Mouse (Mus musculus) spleen, adult 2 months (tissue): Measurements from ENCODE around the gene Fam198a. TPM values are rescaled to one million over a fixed set of nuclear protein-coding genes. Genes with fewer than 3 reads are reported as not detected.
A peak's percentile ranks its signal among the peaks of the same experiment; 100 is the strongest.

ENCODE experiments used
- DNase-seq, 2 experiments: peaks; one replicate each; pipeline versions ENCODE4 v3.0.0 to v3.0.0-alpha.2; 2012 to 2021; ENCODE audit warnings: low spot score in 2 of 2, low read depth in 1 of 2
- H3K27ac ChIP-seq: fragments of 200-500 bp; 2 replicates; pipeline ENCODE4 v1.5.1; 2012; ENCODE audit warnings: low read length, inconsistent platforms; ENCODE audit not compliant: insufficient read depth
- H3K27me3 ChIP-seq: fragments of 200-500 bp; 2 replicates; pipeline ENCODE4 v1.6.1; 2012; ENCODE audit warnings: mild to moderate bottlenecking, moderate library complexity, low read length, inconsistent platforms; ENCODE audit not compliant: control insufficient read depth, insufficient read depth
- H3K36me3 ChIP-seq: fragments of 200-500 bp; 2 replicates; pipeline ENCODE4 v1.6.1; 2012; ENCODE audit warnings: mild to moderate bottlenecking, low read length, inconsistent platforms; ENCODE audit not compliant: control insufficient read depth, insufficient read depth
- H3K4me1 ChIP-seq: fragments of 200-500 bp; 2 replicates; pipeline ENCODE4 v1.6.1; 2011; ENCODE audit warnings: inconsistent platforms; ENCODE audit not compliant: control insufficient read depth, insufficient read depth, insufficient read length
- H3K4me3 ChIP-seq: fragments of 200-500 bp; 2 replicates; pipeline ENCODE4 v1.5.1; 2011; ENCODE audit warnings: mild to moderate bottlenecking, inconsistent platforms; ENCODE audit not compliant: insufficient read depth, insufficient read length; ENCODE audit errors: extremely low read depth
- CTCF ChIP-seq: fragments of 200-500 bp; IDR thresholded peaks from 2 replicates; pipeline ENCODE4 v1.5.1; 2011; ENCODE audit warnings: mild to moderate bottlenecking, inconsistent platforms; ENCODE audit not compliant: insufficient read depth, insufficient read length, insufficient replicate concordance; ENCODE audit errors: extremely low read depth
- POLR2A ChIP-seq: fragments of 200-500 bp; IDR thresholded peaks from 2 replicates; pipeline ENCODE4 v1.6.1; 2011; ENCODE audit warnings: low read depth, low read length, inconsistent platforms
- WGBS: fragments of 180-500 bp; shearing (Covaris S2); methylation state at CpG from one replicate; pipeline ENCODE4 v1.1.7; 2018; 5-methylcytosine and 5-hydroxymethylcytosine counted together
- polyA plus RNA-seq: library from polyadenylated mRNA; depleted of rRNA; stranded (reverse); fragments of >200 nt; gene quantifications from 2 replicates; pipeline ENCODE4 v1.2.3, GENCODE M21; 2012; rRNA removed

Fam198a gene
- 0.28 and 0.31 TPM in 2 replicates for polyA plus RNA-seq

DNA sequence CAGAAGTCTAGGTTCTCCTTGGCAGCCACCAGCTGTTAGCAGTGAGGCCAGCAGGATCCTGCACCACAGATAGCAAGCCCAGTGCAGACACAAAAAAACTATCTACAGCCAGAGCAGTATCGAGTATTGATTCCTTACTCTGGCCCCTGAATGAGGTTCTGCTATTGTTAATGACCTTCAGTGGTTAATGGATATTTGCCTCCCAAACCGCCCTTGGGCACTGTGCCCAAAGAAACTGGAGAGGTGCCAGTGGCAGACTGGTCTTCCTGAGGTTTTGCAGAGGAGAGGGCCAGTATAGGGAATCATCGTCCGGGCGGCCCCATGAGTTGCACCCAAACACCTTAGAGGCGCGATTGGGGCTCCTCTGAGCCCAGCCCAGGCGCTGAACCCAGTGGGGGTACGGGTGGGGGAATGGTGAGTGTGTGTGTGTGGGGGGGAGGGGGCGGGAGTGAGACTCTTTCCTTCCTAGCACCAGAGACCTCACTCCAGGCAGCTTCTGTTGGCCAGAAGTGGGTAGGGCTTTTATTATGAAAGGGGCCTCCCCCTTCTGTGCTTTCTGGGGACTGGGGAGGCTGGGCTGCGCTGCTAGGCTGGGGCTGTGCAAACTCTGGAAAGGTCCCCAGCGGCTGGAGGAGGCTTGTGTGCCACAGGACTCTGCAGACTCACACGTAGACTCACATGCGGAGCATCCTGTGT, at the start of gene Fam198a:
Gene Fam198a, plus strand, starts transcription at position 571 of the 696 bp plus-strand sequence.
- Histone ChIP-seq H3K36me3 (no peaks in the 10 kb centered on the region), H3K4me3 (no peak within 1 kb of the TSS), H3K4me1 (no peaks in the 10 kb centered on the region; the same call in 1 of the 2 replicates), H3K27ac (no peak within 1 kb of the TSS), H3K27me3 (no peaks in the 10 kb centered on the region)
- WGBS, result 21% methylated on average over 14 of the region's 14 CpGs
- TF ChIP-seq CTCF (no peak), POLR2A (no peak)
- DNase-seq, result no peak

DNA sequence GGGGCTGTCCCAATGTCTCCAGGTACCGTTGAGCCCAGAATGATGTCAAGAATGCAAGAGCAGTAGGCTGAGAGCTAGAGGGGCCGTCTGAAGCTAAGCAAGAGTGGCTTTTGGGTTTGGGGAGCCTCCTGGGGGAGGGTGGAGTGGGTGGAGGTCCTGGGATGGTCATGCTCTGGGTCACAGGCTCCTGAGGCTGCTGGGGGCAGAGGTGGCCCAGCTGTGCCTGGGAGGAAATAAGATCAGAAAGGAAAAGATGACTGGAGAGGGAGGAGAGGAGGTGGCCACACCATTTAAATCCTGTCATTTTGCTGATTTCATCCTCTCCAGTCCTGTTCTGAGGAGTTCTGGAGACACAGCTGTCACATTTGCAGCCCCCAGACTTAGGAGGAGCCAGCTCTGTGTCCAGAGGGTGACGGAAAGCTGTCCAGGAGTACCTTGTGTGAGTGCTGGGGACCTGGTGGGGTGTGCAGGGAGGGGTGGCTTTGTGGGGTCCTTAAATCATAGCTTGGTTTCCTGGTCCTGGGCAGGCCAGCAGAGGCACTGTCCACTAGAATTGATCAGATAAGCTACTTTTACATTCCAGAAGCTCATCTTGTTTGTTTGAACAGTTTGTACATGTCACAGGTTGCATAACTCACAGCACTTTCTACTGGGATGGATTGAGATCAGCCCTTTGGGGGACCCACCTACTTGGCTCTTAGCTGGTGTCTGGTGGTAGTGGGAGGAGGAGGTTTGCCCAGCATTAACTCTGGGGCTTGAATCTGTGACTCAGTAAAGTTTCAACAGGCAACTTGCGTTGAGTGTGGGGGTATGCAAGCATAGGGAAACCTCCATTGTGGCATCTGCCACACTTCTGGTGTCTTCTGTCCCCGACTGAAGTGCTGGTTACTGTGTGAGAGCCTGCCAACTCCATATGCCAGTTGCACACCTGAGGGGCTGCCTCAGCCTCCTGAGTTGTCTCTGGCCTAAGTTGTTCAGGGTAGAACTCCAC, 48.8 kb upstream of the Fam198a start:
- DNase-seq, result no peak
- H3K4me1 ChIP-seq, result peaks cover 37% of the 10 kb centered on the region; the same call in 1 of the 2 replicates
- TF ChIP-seq POLR2A, result no peak
- no peak for TF ChIP-seq CTCF
- H3K36me3 ChIP-seq, result no peaks in the 10 kb centered on the region
- no peak overlapping the region for H3K4me3 ChIP-seq
- no peaks in the 10 kb centered on the region for H3K27me3 ChIP-seq
- 67% methylated on average over 5 of the region's 5 CpGs for WGBS
- H3K27ac ChIP-seq, result no peak overlapping the region

DNA sequence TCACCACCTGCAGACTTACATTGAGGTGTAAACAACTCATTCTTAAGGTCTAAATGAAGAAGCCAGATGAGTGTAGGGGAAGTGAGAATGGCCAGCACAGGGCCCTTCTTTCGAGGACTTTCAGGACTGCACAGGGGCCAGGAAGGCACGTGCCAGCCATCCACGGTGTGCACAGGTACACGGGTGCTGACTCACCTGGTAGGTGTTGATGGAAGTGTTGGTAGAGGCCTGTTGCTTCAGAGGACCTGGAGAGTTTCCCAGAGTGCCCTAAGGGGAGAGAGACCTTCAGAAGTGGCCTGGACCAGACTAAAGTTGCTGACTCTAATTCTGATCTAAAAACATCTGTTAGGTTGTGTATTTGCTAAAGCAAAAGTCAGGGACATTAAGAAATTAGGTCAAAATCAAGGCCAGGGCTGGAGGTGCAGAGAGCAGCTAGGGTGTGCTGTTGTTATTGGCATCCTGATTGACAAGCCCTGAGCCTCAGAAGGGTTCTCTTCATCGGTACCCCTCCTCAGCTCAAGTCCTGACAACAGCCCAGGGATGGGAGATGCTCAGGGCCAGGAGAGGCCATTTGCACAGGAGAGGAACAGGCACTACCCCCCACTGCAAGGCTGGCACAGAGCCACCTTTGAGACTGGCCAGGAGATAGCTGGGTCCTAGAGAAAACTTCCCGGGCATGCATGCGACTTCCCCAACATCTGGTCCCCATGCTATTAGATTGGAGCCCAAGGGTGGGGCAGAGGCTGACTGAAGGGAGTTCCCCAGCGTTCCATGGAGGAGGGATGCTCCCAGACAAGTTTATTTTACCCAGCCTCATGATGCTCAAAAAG, 47.1 kb upstream of the Fam198a start:
- H3K27me3 ChIP-seq, result no peaks in the 10 kb centered on the region
- peak overlapping the region; percentile 10; the same call in 1 of the 2 replicates for H3K27ac ChIP-seq
- no peak overlapping the region for H3K4me3 ChIP-seq
- WGBS, result 57% methylated on average over 8 of the region's 8 CpGs
- DNase-seq, result peak in 1 of 2 experiments; percentile 18
- H3K4me1 ChIP-seq, result peaks cover 34% of the 10 kb centered on the region; the same call in 1 of the 2 replicates
- no peaks in the 10 kb centered on the region for H3K36me3 ChIP-seq
- TF ChIP-seq POLR2A (no peak), CTCF (no peak)

DNA sequence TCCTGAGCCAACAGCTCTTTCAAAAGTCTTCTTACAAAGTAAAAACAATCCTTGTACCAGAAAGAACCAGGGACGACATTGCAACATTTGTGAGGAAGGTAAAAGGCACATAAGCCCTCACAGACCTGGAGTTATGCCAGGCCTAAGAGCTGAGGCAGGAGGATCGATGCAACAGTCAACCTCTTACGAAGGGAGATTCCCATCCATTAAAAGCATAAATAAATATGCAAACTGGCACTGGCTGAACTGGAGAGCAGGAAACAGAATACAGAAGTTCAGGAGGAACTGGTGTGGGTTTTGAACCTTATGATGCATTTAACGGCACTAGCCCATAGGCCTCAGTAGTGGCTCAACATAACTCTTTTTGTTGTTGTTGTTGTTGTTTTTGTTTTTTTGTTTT, 46.5 kb upstream of the Fam198a start:
- peak in 1 of 2 experiments; percentile 4 for DNase-seq
- 34% methylated on average over 4 of the region's 4 CpGs for WGBS
- H3K36me3 ChIP-seq, result no peaks in the 10 kb centered on the region
- H3K27ac ChIP-seq, result peak overlapping the region; percentile 16
- H3K4me1 ChIP-seq, result peaks cover 40% of the 10 kb centered on the region
- H3K4me3 ChIP-seq, result no peak overlapping the region
- H3K27me3 ChIP-seq, result no peaks in the 10 kb centered on the region
- TF ChIP-seq POLR2A, result no peak

DNA sequence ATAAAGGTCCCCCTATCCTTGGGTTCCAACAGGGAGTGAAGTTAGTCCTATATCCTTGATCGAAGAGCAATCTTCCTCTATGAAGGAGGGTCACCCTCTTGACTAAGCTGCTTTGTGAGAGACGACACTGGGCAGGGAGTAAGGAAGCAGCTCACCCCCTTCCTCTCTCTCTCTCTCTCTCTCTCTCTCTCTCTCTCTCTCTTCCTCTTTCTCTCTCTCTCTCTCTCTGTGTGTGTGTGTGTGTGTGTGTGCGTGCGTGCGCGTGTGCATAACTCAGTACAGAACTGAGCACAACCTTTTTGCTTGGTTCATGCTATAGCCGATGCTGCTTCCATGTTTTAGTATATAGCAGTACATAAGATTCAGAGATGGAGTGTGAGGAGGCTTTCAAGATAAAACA, 45.8 kb upstream of the Fam198a start:
- Histone ChIP-seq H3K4me3 (no peak overlapping the region), H3K36me3 (no peaks in the 10 kb centered on the region), H3K27me3 (no peaks in the 10 kb centered on the region), H3K27ac (peak overlapping the region; percentile 16; the same call in 1 of the 2 replicates), H3K4me1 (peaks cover 45% of the 10 kb centered on the region)
- WGBS, result 49% methylated on average over 7 of the region's 7 CpGs
- no peak for DNase-seq
- TF ChIP-seq CTCF (no peak), POLR2A (no peak)

DNA sequence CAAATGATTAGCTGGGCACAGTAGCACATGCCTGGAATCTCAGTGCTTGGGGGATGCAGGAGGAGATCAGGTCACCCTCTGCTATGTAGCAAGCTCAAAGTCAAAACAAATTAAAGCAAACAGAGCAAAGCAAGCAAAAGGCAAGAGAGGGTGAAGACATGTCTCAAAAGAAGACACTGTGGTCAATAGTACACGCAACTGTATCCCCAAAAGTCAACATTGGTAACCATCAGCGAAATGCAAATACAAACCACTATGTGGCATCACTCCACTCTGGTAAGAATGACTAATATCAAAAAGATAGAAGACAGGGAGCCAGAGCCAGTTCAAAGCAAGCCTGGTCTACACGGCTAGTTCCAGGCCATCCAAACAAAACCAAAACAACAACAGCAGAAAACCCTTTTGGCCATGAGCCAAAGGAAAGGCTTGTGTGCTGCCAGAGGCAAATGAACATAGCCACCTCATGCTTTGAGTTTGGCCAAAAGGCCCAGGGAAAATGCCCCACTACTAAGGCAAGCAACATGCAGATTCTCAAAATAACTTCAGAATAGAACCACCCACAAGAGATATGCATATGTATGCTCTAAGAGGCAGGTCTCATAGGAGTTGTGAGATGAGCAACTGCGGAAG, 45.1 kb upstream of the Fam198a start:
- H3K4me1 ChIP-seq, result peaks cover 44% of the 10 kb centered on the region
- no peak for DNase-seq
- TF ChIP-seq POLR2A, result no peak
- TF ChIP-seq CTCF, result no peak
- 77% methylated on average over 4 of the region's 4 CpGs for WGBS
- H3K27me3 ChIP-seq, result no peaks in the 10 kb centered on the region
- H3K36me3 ChIP-seq, result no peaks in the 10 kb centered on the region
- H3K27ac ChIP-seq, result no peak overlapping the region
- H3K4me3 ChIP-seq, result no peak overlapping the region
